Mouse (Mus musculus) inflammation-experienced regulatory T-cells, adult 16 weeks (primary cell): ENCODE results near the gene Uchl5. TPM values are rescaled to one million over a fixed set of nuclear protein-coding genes. Genes with fewer than 3 reads are reported as not detected.

Experiments used
- polyA plus RNA-seq: library from polyadenylated mRNA; unstranded; fragments of 100-300 nt; shearing (Covaris generic); gene quantifications from one replicate; pipeline ENCODE4 v1.2.1, GENCODE M21; 2017

Uchl5 gene
- 76.2 TPM for polyA plus RNA-seq

DNA sequence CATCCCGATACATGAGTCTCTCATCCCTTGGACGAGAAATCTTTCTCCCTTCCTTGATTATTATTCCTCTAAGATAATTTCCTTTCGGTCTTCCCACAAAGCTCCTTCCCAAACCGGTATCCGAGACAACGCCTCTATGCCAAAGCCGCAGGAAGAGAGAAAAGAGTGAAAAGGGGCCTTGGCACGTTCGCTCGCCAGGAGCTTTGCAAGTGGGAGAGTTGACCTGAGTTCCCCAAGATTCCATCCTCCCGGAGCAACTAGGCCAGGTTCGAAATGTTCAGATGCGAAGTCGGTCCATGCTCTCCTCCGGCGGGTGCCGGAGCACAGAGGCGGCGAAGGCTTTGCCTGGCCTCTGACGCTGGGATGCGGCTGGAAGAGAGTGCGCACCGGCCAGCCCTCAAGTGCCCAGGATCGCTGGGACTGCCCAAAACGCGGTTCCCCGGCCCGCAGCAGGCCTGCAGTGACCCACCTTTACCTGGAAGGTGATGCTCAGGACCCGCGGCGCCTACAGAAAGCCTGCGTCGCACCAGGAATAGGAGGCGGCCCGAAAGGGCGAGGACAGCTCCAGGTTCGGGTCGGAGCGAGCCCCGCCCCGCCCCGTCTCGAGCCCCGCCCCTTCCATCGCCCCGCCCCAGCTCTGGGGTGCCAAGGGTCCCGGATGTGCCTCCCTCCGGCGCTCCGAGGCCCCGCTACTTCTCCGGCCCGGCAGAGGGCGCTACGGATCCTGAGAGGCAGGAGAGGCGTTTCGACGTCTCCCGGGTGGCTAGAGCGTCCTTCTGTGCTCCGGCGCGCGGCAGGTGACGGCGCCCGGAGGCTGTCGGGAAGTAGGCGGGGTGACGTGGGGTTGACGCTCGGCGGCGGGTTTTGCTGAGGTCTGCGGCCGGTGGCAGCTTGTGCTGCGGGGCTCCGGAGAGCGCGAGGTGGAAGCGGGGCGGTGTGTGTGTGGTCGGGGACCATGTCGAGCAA, at the start of gene Uchl5, which contains the start of gene Trove2:
Gene Uchl5 (plus strand): TSS at position 827 of the 966 bp plus-strand sequence.
Gene Trove2 (minus strand): TSS at position 623 of the 966 bp plus-strand sequence.

Other genes starting within 250 kb of the Uchl5 start
- 0.23 TPM for gene B3galt2, start 136.6 kb upstream of the Uchl5 start, polyA plus RNA-seq
- gene Cdc73, start 74.4 kb upstream of the Uchl5 start, polyA plus RNA-seq, result 9.3 TPM
- 59.3 TPM for gene Glrx2, start 60.9 kb upstream of the Uchl5 start, polyA plus RNA-seq
- 7.3 TPM for gene Trove2, start 204 bp upstream of the Uchl5 start, polyA plus RNA-seq
- gene Rgs2, start 226.9 kb downstream of the Uchl5 start, polyA plus RNA-seq, result 28.6 TPM